Mouse (Mus musculus) megakaryocyte, embryonic 14.5 days (primary cell): ENCODE measurements around the gene Cd248. TPM values are rescaled to one million over a fixed set of nuclear protein-coding genes. Genes with fewer than 3 reads are reported as not detected.

Source experiments
- H3K27me3 ChIP-seq: replicated peaks from 2 replicates; pipeline ENCODE3; 2012; ENCODE audit warnings: inconsistent platforms
- H3K36me3 ChIP-seq: replicated peaks from 2 replicates; pipeline ENCODE3; 2012; ENCODE audit warnings: low read length, inconsistent platforms, mixed read lengths
- H3K4me1 ChIP-seq: 2 replicates; pipeline ENCODE4 v1.6.1; 2012; ENCODE audit warnings: inconsistent platforms
- H3K4me3 ChIP-seq: replicated peaks from 2 replicates; pipeline ENCODE3; 2012; ENCODE audit warnings: moderate library complexity, mild to moderate bottlenecking, inconsistent platforms
- H3K9me3 ChIP-seq: 2 replicates; pipeline ENCODE4 v1.6.1; 2012; ENCODE audit warnings: inconsistent platforms
- FLI1 ChIP-seq: IDR thresholded peaks from 2 replicates; pipeline ENCODE4 v1.6.1; 2012; ENCODE audit warnings: low read length, inconsistent platforms, mixed read lengths
- GATA1 ChIP-seq: IDR thresholded peaks from 3 replicates; pipeline ENCODE4 v1.6.1; 2012; ENCODE audit warnings: mixed read lengths, low read length, inconsistent platforms, borderline replicate concordance
- polyA plus RNA-seq: library from polyadenylated mRNA; stranded (reverse); fragments of >175 nt; gene quantifications from 2 replicates; pipeline ENCODE4 v1.2.3, GENCODE M21; 2012; ENCODE audit warnings: low replicate concordance; ENCODE audit not compliant: insufficient read depth

Cd248 gene
- polyA plus RNA-seq: 0.74 and 1.3 TPM in 2 replicates

GRCm38 (mm10) chr19:5067867-5068569 is at the start of gene Cd248:
Cd248 (plus strand) TSS chr19:5068078.
- Histone ChIP-seq H3K4me1 (peaks cover 54% of the 10 kb centered on the region), H3K4me3 (peak within 1 kb of the TSS; percentile 86)

DNA sequence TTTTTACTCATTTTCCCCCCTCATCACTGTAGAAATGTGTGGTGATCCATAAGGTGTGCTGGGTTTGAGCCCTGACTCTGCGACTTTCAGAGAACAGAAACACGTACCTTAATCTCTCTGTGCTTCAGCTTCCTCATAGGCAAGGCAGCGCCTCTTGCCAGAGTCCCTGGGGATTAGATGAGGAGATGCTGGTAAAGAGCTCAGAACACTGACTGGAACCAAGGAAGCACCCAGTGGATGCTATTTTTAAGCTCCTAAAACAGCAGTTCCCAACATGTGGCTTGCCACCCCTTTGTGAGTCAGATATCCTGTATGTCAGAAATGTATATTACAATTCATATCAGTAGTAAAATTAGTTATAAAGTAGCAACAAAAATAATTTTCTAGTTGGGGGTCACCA is 49.7 kb upstream of the Cd248 start:
- Histone ChIP-seq H3K36me3 (no peaks in the 10 kb centered on the region), H3K27me3 (peaks cover 11% of the 10 kb centered on the region), H3K4me3 (no peak overlapping the region), H3K9me3 (no peaks in the 10 kb centered on the region), H3K4me1 (peaks cover 33% of the 10 kb centered on the region)
- no peak for TF ChIP-seq GATA1
- no peak for TF ChIP-seq FLI1

More at GRCm38 (mm10) chr19:5067867-5068569, at the start of gene Cd248:
- no peaks in the 10 kb centered on the region for H3K36me3 ChIP-seq
- peaks cover 67% of the 10 kb centered on the region for H3K27me3 ChIP-seq
- TF ChIP-seq GATA1: no peak
- no peak for TF ChIP-seq FLI1
- H3K9me3 ChIP-seq: no peaks in the 10 kb centered on the region

- TF ChIP-seq GATA1: no peak
- peaks cover 44% of the 10 kb centered on the region for H3K4me1 ChIP-seq
- no peak overlapping the region for H3K4me3 ChIP-seq
- peaks cover 6% of the 10 kb centered on the region for H3K27me3 ChIP-seq
- H3K36me3 ChIP-seq: peaks cover 3% of the 10 kb centered on the region
- H3K9me3 ChIP-seq: no peaks in the 10 kb centered on the region
Observed at GRCm38 (mm10) chr19:5021416-5021815, 46.5 kb upstream of the Cd248 start.

DNA sequence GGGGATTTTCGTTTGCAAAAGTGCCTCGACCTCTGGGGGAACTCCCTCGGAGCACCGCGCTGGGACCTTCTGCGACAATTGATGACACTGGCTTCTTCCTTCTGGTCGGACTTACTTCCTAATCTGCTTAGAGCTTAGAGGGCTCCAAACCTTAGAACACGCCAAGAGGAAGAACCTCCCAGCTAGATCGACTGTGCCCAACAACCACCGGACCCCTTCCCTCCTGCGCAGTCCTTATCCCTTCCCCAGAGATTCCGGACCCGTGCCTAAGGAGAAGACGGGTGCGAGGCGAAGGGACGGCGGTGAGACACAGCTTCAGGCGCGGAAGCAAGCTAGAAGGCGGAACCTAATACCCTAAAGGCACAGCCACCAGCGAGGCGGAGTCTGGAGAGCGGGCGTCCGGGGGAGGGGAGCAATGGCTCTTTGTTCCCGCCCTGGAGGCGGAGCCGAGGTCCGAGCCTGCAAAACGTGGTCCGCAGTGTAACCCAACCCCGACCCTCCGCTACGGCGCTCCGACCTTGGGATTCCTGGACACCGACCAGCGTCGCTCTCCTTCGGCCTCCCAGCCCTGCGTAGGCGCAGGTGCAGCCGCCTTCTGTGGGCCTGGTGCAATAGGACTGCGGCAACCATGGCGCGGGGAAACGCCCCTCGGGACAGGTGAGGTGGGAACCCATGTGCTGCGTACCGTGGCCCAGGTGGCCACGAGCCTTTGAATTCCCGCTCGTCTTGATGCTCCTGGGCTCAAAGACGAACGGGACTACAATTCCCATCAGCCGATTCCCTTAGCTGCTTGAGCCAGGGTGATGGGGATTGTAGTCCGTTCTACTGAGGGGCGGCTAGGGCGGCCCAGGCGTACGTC is 44.0 kb upstream of the Cd248 start, which contains the start of gene Slc29a2:
Gene Slc29a2, plus strand, starts transcription at position 240 of the 859 bp plus-strand sequence.
- Histone ChIP-seq H3K4me1 (peaks cover 27% of the 10 kb centered on the region), H3K9me3 (no peaks in the 10 kb centered on the region), H3K36me3 (peaks cover 23% of the 10 kb centered on the region), H3K4me3 (peak within 1 kb of the TSS; percentile 97), H3K27me3 (peaks cover 6% of the 10 kb centered on the region)
- TF ChIP-seq FLI1: no peak
- TF ChIP-seq GATA1: no peak

- Histone ChIP-seq H3K4me3 (no peak overlapping the region), H3K4me1 (peaks cover 30% of the 10 kb centered on the region), H3K27me3 (peaks cover 5% of the 10 kb centered on the region), H3K9me3 (no peaks in the 10 kb centered on the region), H3K36me3 (peaks cover 36% of the 10 kb centered on the region)
- no peak for TF ChIP-seq GATA1
- TF ChIP-seq FLI1: no peak
Observed at GRCm38 (mm10) chr19:5026111-5026510, 41.8 kb upstream of the Cd248 start.

GRCm38 (mm10) chr19:5032686-5033085 is 35.2 kb upstream of the Cd248 start:
- no peak overlapping the region for H3K4me3 ChIP-seq
- no peaks in the 10 kb centered on the region for H3K9me3 ChIP-seq
- H3K4me1 ChIP-seq: peaks cover 10% of the 10 kb centered on the region
- H3K36me3 ChIP-seq: peaks cover 26% of the 10 kb centered on the region
- peaks cover 10% of the 10 kb centered on the region for H3K27me3 ChIP-seq
- no peak for TF ChIP-seq FLI1
- no peak for TF ChIP-seq GATA1

DNA sequence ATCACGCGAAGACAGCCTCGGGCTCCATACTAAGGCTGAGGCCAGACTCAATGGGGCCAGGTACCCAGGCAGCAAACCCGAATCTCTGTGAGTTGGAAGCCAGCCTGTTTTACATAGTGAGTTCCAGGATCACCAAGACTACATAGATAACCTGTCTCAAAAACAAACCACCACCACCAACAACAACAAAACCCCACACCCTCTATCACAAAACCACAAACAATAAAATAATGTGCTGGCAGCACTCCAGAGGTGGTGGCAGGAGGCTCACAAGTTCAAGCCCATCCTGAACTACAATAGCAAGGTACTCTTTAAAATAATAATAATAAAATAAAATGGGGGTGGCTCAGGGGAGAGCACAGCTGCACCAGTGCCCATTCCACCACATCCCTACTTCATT is 31.3 kb upstream of the Cd248 start:
- TF ChIP-seq FLI1 (no peak), GATA1 (no peak)
- H3K36me3 ChIP-seq: peaks cover under 1% of the 10 kb centered on the region

DNA sequence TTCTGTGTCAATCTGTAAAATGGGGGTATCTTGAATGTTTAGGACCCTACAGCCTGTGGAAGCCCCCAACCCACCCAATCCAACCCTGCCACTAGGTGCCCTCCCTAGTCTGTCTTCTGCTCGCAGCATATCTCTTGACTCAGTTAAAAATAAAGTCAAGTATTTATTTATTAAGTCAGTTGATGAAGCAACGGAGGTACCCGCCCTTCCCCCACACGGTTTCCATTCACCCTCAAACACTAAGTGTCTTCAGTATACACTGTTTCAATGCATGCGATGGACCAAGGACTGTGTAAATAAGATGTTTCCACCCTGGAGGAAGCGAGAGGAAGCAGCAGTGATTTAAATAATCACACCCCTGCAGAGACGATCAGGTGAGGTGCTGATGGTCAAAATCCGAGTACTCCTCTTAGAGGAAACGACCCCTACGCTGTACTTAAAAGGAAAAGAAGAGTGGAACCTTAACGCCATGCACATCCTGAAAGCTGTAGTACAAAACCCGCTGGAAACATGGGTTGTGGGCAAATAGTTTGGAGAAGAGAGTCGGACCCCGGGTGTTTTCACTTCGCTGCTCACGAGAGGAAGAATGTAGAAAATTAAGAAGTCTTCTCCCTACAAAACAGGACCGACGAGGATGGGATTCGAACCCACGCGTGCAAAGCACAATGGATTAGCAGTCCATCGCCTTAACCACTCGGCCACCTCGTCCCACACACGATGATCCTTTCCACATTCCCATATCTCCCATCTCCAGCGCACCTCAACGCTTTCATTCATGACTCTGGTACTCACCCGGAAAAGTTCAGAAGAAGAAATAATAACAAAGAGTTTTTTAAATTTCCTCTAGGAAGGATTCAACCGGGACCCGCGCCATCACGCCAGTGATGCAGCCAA is 30.0 kb upstream of the Cd248 start:
- Histone ChIP-seq H3K4me3 (peak overlapping the region; percentile 98), H3K9me3 (no peaks in the 10 kb centered on the region), H3K36me3 (peaks cover 2% of the 10 kb centered on the region), H3K27me3 (peaks cover 19% of the 10 kb centered on the region), H3K4me1 (peaks cover 48% of the 10 kb centered on the region)
- TF ChIP-seq GATA1: no peak
- TF ChIP-seq FLI1: no peak

More for the DNA sequence above, 31.3 kb upstream of the Cd248 start:
- peaks cover 35% of the 10 kb centered on the region for H3K4me1 ChIP-seq
- H3K4me3 ChIP-seq: no peak overlapping the region
- peaks cover 19% of the 10 kb centered on the region for H3K27me3 ChIP-seq
- H3K9me3 ChIP-seq: no peaks in the 10 kb centered on the region

GRCm38 (mm10) chr19:5038709-5039156 is 29.1 kb upstream of the Cd248 start, which contains the start of the genes B4gat1 and AC124502.3:
B4gat1 (plus strand) TSS chr19:5038826.
AC124502.3 (plus strand) TSS chr19:5038891.
- peaks cover 49% of the 10 kb centered on the region for H3K4me1 ChIP-seq
- peaks cover 8% of the 10 kb centered on the region for H3K36me3 ChIP-seq
- H3K9me3 ChIP-seq: no peaks in the 10 kb centered on the region
- TF ChIP-seq GATA1 (no peak), FLI1 (no peak)
- peaks cover 19% of the 10 kb centered on the region for H3K27me3 ChIP-seq
- peak within 1 kb of the TSS; percentile 98 for H3K4me3 ChIP-seq
